Mouse (Mus musculus): ENCODE results near the gene Irak1.

- TF ChIP-seq CTCF (IDR thresholded peaks at IDR 0.05; ENCODE audit: low read depth) (no peak), EP300 (IDR thresholded peaks at IDR 0.05; ENCODE audit: low read depth) (no peak)
These were observed 44.2 kb upstream of the Irak1 start for GRCm38 (mm10) chrX:74067891-74068290.

Measured in heart, postnatal 0 days (tissue).